Mouse (Mus musculus) lung, adult 2 months (tissue): ENCODE data around the gene Pacsin1.

Source experiments
- CTCF ChIP-seq: fragments of 200-500 bp; IDR thresholded peaks from 2 replicates; pipeline ENCODE4 v1.5.1; 2011; ENCODE audit warnings: mild to moderate bottlenecking, low read length, control low read depth; ENCODE audit not compliant: insufficient read depth
- POLR2A ChIP-seq: fragments of 200-500 bp; IDR thresholded peaks from 2 replicates; pipeline ENCODE4 v1.6.1; 2011; ENCODE audit warnings: low read depth, mild to moderate bottlenecking, control low read depth, low read length, borderline replicate concordance; ENCODE audit errors: extremely low read depth

GRCm38 (mm10) chr17:27673945-27674344 lies 18.6 kb downstream of the Pacsin1 start:
- TF ChIP-seq CTCF, result no peak
- no peak for TF ChIP-seq POLR2A
